21 mouse cellular contexts compared by ENCODE assay signal in the genomic region with DNA sequence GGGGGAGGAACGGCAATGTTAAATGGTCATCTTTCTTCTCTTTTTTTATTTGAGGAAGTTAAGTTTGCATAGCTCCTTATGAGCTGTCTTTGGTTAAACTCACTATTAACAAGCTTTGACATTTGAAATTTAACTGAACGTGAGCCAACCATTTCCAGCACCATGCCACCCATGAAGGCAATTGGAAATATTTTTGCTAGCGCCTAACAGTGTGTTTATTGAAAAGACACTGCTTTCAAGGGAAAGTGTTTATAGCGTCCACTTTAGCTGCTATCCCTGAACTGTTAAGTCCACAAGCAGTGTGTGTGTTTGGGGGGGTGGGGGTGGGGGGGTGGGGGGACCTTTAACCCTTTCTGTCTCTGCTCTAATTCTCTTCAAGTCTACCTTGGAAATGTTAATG.
DNase-seq lines count a peak whose midpoint lies in the region; ATAC-seq and TF ChIP-seq lines count a peak whose summit lies in the region.
"Had no signal": no experiment of that assay in that cellular context is flagged by ENCODE, and none has a peak within 500 bp of the region (broad histone marks: within the 10 kb centered on the region; RNA-seq: fewer than 3 reads in every experiment).

No protein-coding gene starts in this region.

- H3K4me1 ChIP-seq in lung, embryonic 14.5 days (ENCODE audit: insufficient read depth): no peaks in the 10 kb centered on the region
- 0 out of 2 replicates have a peak, but pooled peaks cover 4% of the 10 kb centered on the region for H3K4me1 ChIP-seq in limb, embryonic 13.5 days
- H3K4me1 ChIP-seq in midbrain, embryonic 10.5 days: no peaks in the 10 kb centered on the region
- H3K4me1 ChIP-seq: embryonic facial prominence, embryonic 15.5 days; forebrain, embryonic 15.5 days; heart, embryonic 15.5 days; hindbrain, embryonic 10.5 days had no signal

- no peak overlapping the region for H3K4me2 ChIP-seq in lung, embryonic 14.5 days
- no peak overlapping the region for H3K4me2 ChIP-seq in limb, embryonic 13.5 days (replicated peaks)
- H3K4me2 ChIP-seq: embryonic facial prominence, embryonic 15.5 days; forebrain, embryonic 15.5 days; heart, embryonic 11.5 days; heart, embryonic 15.5 days; hindbrain, embryonic 14.5 days had no signal

- 15% methylated on average over 4 of the region's 4 CpGs for WGBS in lung, embryonic 14.5 days
- 17% methylated on average over 4 of the region's 4 CpGs for WGBS in limb, embryonic 13.5 days
- 67% methylated on average over 4 of the region's 4 CpGs for WGBS in midbrain, embryonic 10.5 days

- H3K4me3 ChIP-seq in lung, embryonic 14.5 days (ENCODE audit: low read depth, low read length): no peak overlapping the region
- no peak overlapping the region for H3K4me3 ChIP-seq in limb, embryonic 13.5 days
- no peak overlapping the region for H3K4me3 ChIP-seq in midbrain, embryonic 10.5 days
- H3K4me3 ChIP-seq: embryonic facial prominence, embryonic 15.5 days; erythroblast, embryonic 14.5 days; forebrain, embryonic 15.5 days; heart, adult 2 months; heart, embryonic 15.5 days; hindbrain, embryonic 10.5 days had no signal

- TF ChIP-seq CTCF in lung, embryonic 14.5 days (IDR thresholded peaks at IDR 0.05; ENCODE audit: low read depth): no peak

- peak; percentile 40 for DNase-seq in lung, embryonic 14.5 days
- DNase-seq in lung, postnatal 14 days: no peak
- peak; percentile 74 for DNase-seq in forelimb bud, embryonic 11.5 days (ENCODE audit: low read depth, low spot score)
- no peak for DNase-seq in layer of hippocampus, adult 18-20 months (ENCODE audit: low spot score in 2 of 2)
- DNase-seq in midbrain, embryonic 10.5 days (ENCODE audit: low spot score): no peak
- DNase-seq: adrenal gland, adult 8-10 months; adrenal gland, postnatal 36 days; cerebellum, adult 2 months; cerebellum, postnatal 10 days; gastrocnemius, postnatal 14 days; heart, adult 2 months; heart, postnatal 14 days had no signal

- ATAC-seq in lung, embryonic 14.5 days (ENCODE audit: insufficient read depth): peak; percentile 54; the same call in 1 of the 2 replicates
- ATAC-seq in limb, embryonic 13.5 days (ENCODE audit: low FRiP score, low read depth): peak; percentile 52; the same call in 1 of the 2 replicates
- no peak for ATAC-seq in activated CD4-positive, CD25-positive, alpha-beta regulatory T cell, adult 4 months
- ATAC-seq: forebrain, embryonic 15.5 days had no signal

- H3K9ac ChIP-seq in lung, embryonic 14.5 days: no peak overlapping the region
- no peak overlapping the region for H3K9ac ChIP-seq in limb, embryonic 13.5 days
- H3K9ac ChIP-seq: embryonic facial prominence, embryonic 15.5 days; forebrain, embryonic 15.5 days; heart, embryonic 15.5 days; hindbrain, embryonic 14.5 days had no signal

- no peaks in the 10 kb centered on the region for H3K9me3 ChIP-seq in lung, embryonic 14.5 days (ENCODE audit: low read depth, low read length)
- H3K9me3 ChIP-seq in limb, embryonic 13.5 days: no peaks in the 10 kb centered on the region
- H3K9me3 ChIP-seq in midbrain, embryonic 10.5 days (replicated peaks): no peaks in the 10 kb centered on the region
- H3K9me3 ChIP-seq: embryonic facial prominence, embryonic 15.5 days; forebrain, embryonic 15.5 days; heart, embryonic 15.5 days; hindbrain, embryonic 10.5 days had no signal

- H3K36me3 ChIP-seq in lung, embryonic 14.5 days (ENCODE audit: insufficient read depth): no peaks in the 10 kb centered on the region
- H3K36me3 ChIP-seq in limb, embryonic 13.5 days: no peaks in the 10 kb centered on the region
- H3K36me3 ChIP-seq in midbrain, embryonic 10.5 days: no peaks in the 10 kb centered on the region
- H3K36me3 ChIP-seq: embryonic facial prominence, embryonic 15.5 days; forebrain, embryonic 15.5 days; heart, embryonic 15.5 days; hindbrain, embryonic 10.5 days had no signal

- H3K27me3 ChIP-seq in lung, embryonic 14.5 days (ENCODE audit: insufficient read depth, low read length): no peaks in the 10 kb centered on the region
- peaks cover 4% of the 10 kb centered on the region; the same call in 1 of the 2 replicates for H3K27me3 ChIP-seq in limb, embryonic 13.5 days
- no peaks in the 10 kb centered on the region for H3K27me3 ChIP-seq in midbrain, embryonic 10.5 days (ENCODE audit: low read depth, poor library complexity, severe bottlenecking)
- H3K27me3 ChIP-seq: embryonic facial prominence, embryonic 15.5 days; forebrain, embryonic 15.5 days; heart, embryonic 15.5 days had no signal

- H3K27ac ChIP-seq in lung, embryonic 14.5 days (ENCODE audit: low read depth): no peak overlapping the region
- no peak overlapping the region for H3K27ac ChIP-seq in limb, embryonic 13.5 days
- H3K27ac ChIP-seq in midbrain, embryonic 10.5 days (replicated peaks): no peak overlapping the region
- H3K27ac ChIP-seq: embryonic facial prominence, embryonic 15.5 days; forebrain, embryonic 15.5 days; heart, adult 2 months; heart, embryonic 15.5 days; hindbrain, embryonic 10.5 days; hindbrain, embryonic 14.5 days had no signal

Comparison
In these comparisons a context has a peak if more than half of its experiments do, and no peak if none do; other contexts are left out.
1. DNase-seq: peak in lung, embryonic 14.5 days (single experiment) and forelimb bud, embryonic 11.5 days (single experiment); none in lung, postnatal 14 days (single experiment), layer of hippocampus, adult 18-20 months (0 of 2) and midbrain, embryonic 10.5 days (single experiment).